Mouse (Mus musculus): Measurements from ENCODE around the gene Sh3pxd2a.

The Sh3pxd2a gene

DNA sequence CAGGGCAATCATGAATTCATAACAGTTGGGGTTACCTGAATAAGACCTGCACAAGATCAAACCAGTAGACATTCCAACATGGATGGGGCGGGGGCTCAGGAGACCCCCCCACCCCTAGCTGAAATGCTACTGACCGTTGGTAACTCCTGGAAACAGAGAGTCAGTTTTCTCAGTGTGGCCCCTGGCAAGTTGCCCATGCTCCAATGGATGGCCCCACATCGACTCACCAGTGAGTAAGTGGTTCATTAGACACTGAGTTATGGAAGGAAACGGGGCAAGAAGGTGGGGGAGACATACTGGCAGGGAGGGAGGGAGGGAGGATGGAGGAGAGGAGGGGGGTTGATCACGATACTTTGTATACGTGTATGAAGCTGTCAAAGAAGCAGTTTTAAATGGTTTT lies 8.2 kb downstream of the Sh3pxd2a start:
- DNase-seq (ENCODE audit: low spot score): no peak

- DNase-seq (ENCODE audit: low spot score): no peak
Measured at GRCm38 (mm10) chr19:47455001-47455755, 9.0 kb downstream of the Sh3pxd2a start.

- DNase-seq (ENCODE audit: low spot score): no peak
Measured at GRCm38 (mm10) chr19:47454167-47455000, 9.8 kb downstream of the Sh3pxd2a start.

DNA sequence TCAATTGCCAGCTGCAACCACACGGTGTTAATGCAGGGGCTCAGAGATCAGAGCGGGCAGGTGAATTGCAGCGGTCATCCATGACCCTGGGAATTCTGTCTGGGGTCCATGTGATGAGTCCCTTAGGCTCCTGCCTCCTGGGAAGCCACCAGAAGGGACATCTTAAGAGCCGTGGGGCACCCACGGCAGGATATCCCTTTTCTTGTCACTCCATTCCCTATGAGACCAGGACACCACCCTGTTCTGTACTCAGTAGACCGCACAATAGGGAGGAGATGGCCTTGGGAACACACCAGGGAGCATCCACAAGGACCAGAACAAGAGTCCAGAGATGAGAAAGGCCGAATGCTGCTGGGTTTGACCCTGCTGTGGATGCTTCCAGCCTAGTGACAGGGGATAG lies 10.8 kb downstream of the Sh3pxd2a start:
- no peak for DNase-seq (ENCODE audit: low spot score)

- no peak for DNase-seq (ENCODE audit: low spot score)
Measured at GRCm38 (mm10) chr19:47452682-47453081, 11.5 kb downstream of the Sh3pxd2a start.

GRCm38 (mm10) chr19:47452211-47452610 lies 12.0 kb downstream of the Sh3pxd2a start:
- no peak for DNase-seq (ENCODE audit: low spot score)

GRCm38 (mm10) chr19:47451476-47452113 lies 12.6 kb downstream of the Sh3pxd2a start:
- DNase-seq (ENCODE audit: low spot score): no peak

DNA sequence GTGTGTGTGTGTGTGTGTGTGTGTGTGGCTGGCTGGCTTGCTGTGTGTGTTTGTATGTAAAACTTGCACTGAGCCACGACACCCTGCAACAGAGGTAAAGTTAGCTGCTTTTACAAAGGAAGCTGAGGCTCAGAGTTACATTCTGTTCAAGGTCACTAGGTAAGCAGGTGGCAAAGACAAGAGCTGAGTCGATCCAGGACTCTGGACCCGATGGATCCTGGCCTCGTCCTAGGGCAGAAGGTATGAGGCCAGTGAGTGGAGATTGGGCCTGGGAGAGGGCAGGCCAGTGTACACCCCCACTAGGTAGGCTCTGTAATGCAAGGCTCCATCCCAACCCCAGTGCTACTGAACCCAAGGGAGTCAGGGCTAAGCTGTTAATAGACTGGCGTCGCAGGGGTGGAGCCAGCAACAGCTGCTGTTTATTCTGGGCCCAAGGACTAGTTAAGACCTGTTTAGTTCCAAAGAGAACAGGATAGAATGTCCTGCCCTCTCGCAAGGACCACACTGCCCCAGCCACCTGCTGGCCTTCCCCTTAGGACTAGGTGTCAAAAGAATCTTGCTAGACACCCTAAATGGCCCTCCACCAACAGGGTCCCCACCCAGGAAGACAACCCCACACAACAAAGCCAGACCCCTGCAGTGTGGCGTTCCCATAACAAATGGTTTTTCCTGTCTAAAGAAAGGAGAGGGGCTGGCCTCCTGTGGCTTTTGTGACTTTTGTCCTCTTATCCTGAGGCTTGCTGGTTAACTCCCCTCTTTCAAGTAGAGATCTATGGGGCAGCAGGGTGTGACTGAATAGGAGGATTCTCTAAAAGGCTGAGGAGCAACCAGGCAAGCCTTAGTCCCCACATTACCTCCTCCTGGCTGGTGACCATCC lies 13.7 kb downstream of the Sh3pxd2a start:
- no peak for DNase-seq (ENCODE audit: low spot score)

DNA sequence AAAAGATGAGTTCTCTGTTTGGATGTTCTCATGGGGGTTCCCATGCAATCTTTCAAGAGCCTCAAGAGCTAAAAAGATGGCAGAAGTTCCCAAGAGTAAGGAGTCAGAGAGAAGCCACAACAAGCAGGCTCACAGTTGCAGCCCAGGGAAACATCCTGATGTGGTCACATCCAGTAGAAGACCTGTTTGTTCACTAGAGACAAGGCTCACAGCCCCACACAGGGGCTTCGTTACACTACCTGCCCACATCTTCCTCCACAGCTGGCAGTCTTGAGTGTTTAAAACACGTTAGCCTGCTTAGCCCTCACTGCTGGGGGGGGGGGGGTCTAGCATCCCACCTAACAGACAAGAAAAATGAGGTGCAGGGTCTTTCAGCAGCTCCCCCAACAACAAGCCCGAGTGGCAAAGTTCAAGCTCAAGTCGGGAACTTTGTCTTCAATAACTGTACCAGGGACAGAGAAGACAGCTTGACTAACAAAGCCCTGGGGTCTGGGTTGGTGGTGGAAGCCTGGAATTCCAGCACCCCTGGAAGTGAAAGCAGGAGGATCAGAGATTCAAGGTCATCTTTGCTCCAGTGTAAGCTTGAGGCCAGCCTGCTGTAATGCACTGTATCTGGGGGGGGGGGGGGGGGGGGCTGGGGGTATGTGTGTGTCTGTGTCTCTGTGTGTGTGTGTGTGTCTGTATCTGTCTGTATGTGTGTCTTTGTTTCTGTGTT lies 14.5 kb downstream of the Sh3pxd2a start:
- DNase-seq (ENCODE audit: low spot score): no peak

DNA sequence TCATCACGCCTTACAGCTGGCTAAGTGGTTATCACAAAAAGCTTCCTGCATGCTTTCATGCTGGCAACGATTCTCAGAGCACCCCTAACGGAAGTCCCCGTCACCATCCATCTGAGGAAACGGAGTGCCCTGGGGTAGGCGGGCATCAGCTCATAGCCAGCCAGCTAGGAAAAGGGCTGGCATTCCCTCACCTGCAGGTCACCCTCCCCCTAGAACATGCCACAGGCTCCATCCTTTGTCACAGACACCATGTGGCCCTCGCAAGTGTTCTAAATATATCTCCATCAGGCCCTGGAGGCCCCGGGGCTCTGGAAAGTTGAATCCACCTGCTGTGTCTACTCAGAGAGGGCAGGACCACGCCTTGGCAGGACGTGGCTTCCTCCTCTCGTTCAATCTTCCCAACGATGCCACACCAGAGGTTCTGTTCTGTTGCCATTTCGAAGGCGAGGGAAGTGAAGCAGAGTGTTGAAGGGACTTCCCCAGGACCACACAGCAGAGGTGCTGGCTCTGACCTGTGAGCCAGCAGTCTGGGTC lies 15.5 kb downstream of the Sh3pxd2a start:
- DNase-seq (ENCODE audit: low spot score): no peak

DNA sequence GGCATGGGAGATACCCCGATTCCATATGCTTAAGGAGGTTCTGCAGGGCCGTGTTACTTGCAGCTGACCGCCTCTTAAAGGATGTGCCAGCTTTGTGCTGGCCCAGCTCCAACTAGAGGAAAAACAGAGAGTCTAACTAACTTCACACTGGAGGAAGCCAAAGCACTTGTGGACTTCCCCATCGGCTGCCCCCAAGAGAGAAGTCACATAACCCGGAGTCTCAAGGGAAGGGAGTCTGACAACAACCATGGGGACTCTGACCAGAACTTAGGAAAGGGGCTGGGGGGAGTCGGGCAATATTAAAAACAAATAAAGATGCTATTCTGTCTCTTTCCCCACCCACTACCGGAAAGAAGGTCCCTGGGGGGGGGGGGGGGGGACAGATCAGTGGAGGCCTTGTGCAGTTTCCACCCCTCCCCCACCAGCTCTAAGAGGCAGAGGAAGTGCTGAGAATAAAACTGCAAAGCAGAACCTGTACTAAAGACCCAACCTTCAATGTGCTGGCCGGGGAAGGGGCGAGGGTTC lies 17.3 kb downstream of the Sh3pxd2a start:
- no peak for DNase-seq (ENCODE audit: low spot score)

GRCm38 (mm10) chr19:47446130-47446529 lies 18.1 kb downstream of the Sh3pxd2a start:
- no peak for DNase-seq (ENCODE audit: low spot score)

DNA sequence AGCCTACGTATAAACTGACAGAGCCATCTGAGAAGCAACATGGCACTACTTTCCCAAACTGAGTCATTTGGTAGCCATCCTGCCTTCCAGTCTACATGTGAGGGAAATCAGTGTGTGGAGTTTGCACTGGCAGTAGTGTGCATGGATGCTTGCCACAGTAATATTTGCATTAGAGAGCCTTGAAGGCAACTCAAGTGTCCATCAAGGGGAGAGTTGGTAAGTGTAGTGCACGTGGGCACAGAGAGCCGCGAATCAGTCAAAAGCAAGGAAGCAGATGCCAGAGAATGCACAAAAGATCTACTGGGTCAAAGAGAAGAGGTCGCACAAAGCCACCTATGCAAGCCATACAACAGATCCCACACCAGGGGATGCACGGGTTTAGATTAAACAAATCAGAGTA lies 18.5 kb downstream of the Sh3pxd2a start:
- DNase-seq (ENCODE audit: low spot score): no peak

GRCm38 (mm10) chr19:47444488-47444887 lies 19.7 kb downstream of the Sh3pxd2a start:
- peak; percentile 72 for DNase-seq (ENCODE audit: low spot score)

GRCm38 (mm10) chr19:47442294-47442627 lies 21.9 kb downstream of the Sh3pxd2a start:
- no peak for DNase-seq (ENCODE audit: low spot score)

GRCm38 (mm10) chr19:47441541-47442293 lies 22.5 kb downstream of the Sh3pxd2a start:
- no peak for DNase-seq (ENCODE audit: low spot score)

- no peak for DNase-seq (ENCODE audit: low spot score)
Measured at GRCm38 (mm10) chr19:47440967-47441366, 23.2 kb downstream of the Sh3pxd2a start.

DNA sequence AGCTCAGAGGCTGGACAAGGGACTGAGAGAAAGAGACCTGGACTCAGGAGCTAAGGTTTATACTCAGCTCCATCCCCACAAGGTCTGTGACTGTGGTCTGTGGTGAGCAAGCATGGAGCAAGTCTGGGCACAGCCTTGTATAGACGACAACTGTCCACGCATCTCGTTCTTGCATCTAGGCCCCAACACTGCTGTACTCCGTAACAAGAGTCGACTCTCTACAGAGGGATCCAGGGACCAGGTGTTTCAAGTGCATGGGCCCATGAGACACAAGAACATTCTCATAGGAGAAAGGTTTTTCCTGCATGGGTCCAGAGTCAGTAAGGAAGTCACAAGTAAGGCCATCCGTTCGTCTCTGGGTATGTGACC lies 23.8 kb downstream of the Sh3pxd2a start:
- no peak for DNase-seq (ENCODE audit: low spot score)

DNA sequence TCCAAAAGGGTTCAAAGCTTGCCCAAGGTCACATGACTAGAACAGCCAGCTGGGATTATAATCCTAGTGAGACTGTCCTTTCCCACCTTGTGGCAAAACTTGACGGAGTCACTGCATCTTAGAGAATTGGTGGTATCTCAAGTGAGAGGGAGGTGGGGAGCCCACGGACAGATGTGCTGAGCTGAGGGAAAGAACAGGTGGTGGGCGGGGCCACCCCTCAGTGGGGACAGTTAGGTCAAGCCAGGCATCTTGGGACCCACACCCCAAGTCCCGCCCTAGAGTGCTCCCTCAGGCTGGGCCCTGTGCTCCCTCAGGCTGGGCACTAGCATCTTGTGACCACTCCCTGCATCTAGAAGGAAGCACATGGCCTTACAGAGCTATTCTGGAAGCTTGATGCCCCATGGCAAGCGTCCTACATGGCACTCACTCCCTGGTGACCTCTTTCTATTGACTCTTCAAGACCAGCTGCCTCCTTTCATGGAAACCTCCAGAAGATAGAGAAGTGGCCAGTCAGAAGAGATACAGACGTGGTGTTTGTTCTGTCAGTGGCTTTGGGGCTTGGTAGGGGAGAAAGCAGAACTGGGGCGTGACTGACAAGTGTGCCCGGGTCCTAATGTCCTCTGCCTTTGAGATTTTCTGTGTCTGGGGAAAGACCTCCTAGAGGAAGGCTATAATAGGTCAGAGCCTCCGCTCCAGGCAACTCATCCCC lies 24.3 kb downstream of the Sh3pxd2a start:
- no peak for DNase-seq (ENCODE audit: low spot score)

Data from embryo, embryonic 10 days (tissue).